Mouse (Mus musculus) liver, embryonic 14.5 days (tissue): ENCODE measurements around the gene Ccdc13. TPM values are rescaled to one million over a fixed set of nuclear protein-coding genes. Genes with fewer than 3 reads are reported as not detected.

Source experiments
- ATAC-seq: fragments of 200-750 bp; cut with Nextera tagmentation; 2 replicates; pipeline ENCODE4 v1.8.0; 2017; ENCODE audit warnings: moderate number of reproducible peaks, mild to moderate bottlenecking, moderate library complexity; ENCODE audit not compliant: insufficient read depth
- DNase-seq, 3 experiments: peaks; one replicate each; pipeline ENCODE4 v3.0.0-alpha.2; 2012 to 2013; ENCODE audit warnings: low read depth in 3 of 3, low spot score in 3 of 3
- H3K27ac ChIP-seq: fragments of 300-500 bp; sonication (generic); 2 replicates; pipeline ENCODE4 v1.5.1; 2014; ENCODE audit warnings: moderate library complexity, mild to moderate bottlenecking, control low read depth, inconsistent platforms
- H3K27me3 ChIP-seq: fragments of 300-500 bp; sonication (generic); 2 replicates; pipeline ENCODE4 v1.6.1; 2014; ENCODE audit warnings: mild to moderate bottlenecking, low read length, moderate library complexity; ENCODE audit not compliant: control insufficient read depth, insufficient read depth
- H3K36me3 ChIP-seq: fragments of 300-500 bp; sonication (generic); replicated peaks from 2 replicates; pipeline ENCODE4 v1.6.1; 2014; ENCODE audit warnings: low read depth; ENCODE audit not compliant: control insufficient read depth, insufficient read depth
- H3K4me1 ChIP-seq, 2 experiments: fragments of 200-500 bp in 1 of 2; fragments of 300-500 bp in 1 of 2; sonication (generic) in 1 of 2; replicated peaks; 2 replicates each; pipeline ENCODE4 v1.6.1; 2012 to 2014; ENCODE audit warnings: antibody characterized with exemption in 1 of 2, inconsistent platforms in 1 of 2, low read length in 1 of 2; ENCODE audit not compliant: control insufficient read depth in 2 of 2, insufficient read depth in 2 of 2
- H3K4me2 ChIP-seq: fragments of 300-500 bp; sonication (generic); 2 replicates; pipeline ENCODE4 v1.6.1; 2014; ENCODE audit warnings: low read depth, mild to moderate bottlenecking, control low read depth, moderate library complexity
- H3K4me3 ChIP-seq, 2 experiments: fragments of 200-500 bp in 1 of 2; fragments of 300-500 bp in 1 of 2; sonication (generic) in 1 of 2; 2 replicates each; pipeline ENCODE4 v1.5.1; 2012 to 2014; ENCODE audit warnings: low read depth in 2 of 2, low read length in 2 of 2, mild to moderate bottlenecking in 2 of 2, control low read depth in 1 of 2, inconsistent platforms in 1 of 2, moderate library complexity in 1 of 2; ENCODE audit not compliant: insufficient read depth in 1 of 2
- H3K9ac ChIP-seq: fragments of 300-500 bp; sonication (generic); replicated peaks from 2 replicates; pipeline ENCODE4 v1.6.1; 2014; ENCODE audit warnings: mild to moderate bottlenecking, control low read depth, moderate library complexity
- H3K9me3 ChIP-seq: fragments of 300-500 bp; sonication (generic); 2 replicates; pipeline ENCODE4 v1.6.1; 2016; ENCODE audit warnings: low read length, mixed read lengths; ENCODE audit not compliant: control insufficient read depth
- CTCF ChIP-seq: IDR thresholded peaks from 2 replicates; pipeline ENCODE4 v1.5.1; 2016; ENCODE audit warnings: antibody characterized with exemption, low read depth, control low read depth
- EP300 ChIP-seq: IDR thresholded peaks from 2 replicates; pipeline ENCODE4 v1.6.1; 2016; ENCODE audit warnings: antibody characterized with exemption, low read depth
- WGBS: fragments of 180-500 bp; shearing (Covaris S2); extraction: QIAGEN DNeasy Blood & Tissue Kit; methylation state at CpG from one replicate; pipeline ENCODE4 v1.1.7; 2014; ENCODE audit not compliant: insufficient replicate concordance; 5-methylcytosine and 5-hydroxymethylcytosine counted together
- polyA plus RNA-seq, 2 experiments: library from polyadenylated mRNA; depleted of rRNA in 1 of 2; stranded (reverse) in 1 of 2; unstranded in 1 of 2; fragments of >200 nt; fragmentation: Nextera tagmentation in 1 of 2; extraction: Ambion mirVana in 1 of 2; gene quantifications; 2 replicates each; pipeline versions ENCODE4 v1.2.1 to v1.2.3; 2012 to 2014

The Ccdc13 gene
- polyA plus RNA-seq, 2 experiments: not detected

DNA sequence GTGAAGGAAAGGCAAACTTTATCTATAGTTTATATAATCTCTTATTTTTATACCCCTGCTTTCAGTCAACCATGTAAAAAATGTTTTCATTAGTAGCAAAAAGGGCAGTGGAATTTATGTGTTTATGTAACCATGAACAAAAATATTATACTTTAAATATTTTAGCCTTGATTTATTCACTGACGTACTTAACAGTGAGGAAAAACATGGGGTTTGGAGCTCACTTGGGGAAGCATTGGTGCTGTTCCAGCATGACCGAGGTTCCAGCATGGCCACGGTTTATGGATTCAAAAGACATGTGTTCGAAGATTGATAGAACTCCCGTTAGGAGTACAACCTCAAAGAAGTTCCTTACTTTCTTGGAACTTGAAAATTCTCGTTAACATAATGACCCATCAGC is 29.0 kb upstream of the Ccdc13 start:
- H3K36me3 ChIP-seq: no peaks in the 10 kb centered on the region
- ATAC-seq: no peak
- TF ChIP-seq CTCF: no peak
- no peak for TF ChIP-seq EP300

DNA sequence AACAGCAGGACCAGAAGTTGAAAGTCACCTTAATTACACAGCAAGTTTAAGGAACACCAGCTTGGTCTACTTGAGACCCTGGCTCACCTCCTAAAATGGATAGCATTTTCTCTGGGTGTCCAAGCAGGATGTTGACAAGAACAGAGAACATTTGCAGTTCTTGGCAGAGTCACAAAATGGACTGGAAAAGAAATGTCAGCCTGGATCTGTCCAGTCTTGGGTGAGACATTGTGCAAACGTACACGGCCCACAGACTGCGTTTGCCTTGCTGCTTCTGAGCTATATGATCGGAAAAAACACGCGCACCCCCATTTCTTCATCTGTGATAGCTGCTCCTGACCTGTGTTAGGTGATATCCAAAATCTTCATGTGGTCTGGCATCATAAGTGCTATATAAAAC is 28.4 kb upstream of the Ccdc13 start:
- DNase-seq (no peak), ATAC-seq (no peak)
- Histone ChIP-seq H3K27me3 (no peaks in the 10 kb centered on the region), H3K4me2 (no peak overlapping the region), H3K9ac (no peak overlapping the region), H3K9me3 (no peaks in the 10 kb centered on the region), H3K27ac (no peak overlapping the region), H3K4me1 (no peaks in the 10 kb centered on the region), H3K4me3 (no peak overlapping the region), H3K36me3 (no peaks in the 10 kb centered on the region)
- 68% methylated on average over 6 of the region's 6 CpGs for WGBS
- TF ChIP-seq EP300 (no peak), CTCF (no peak)

More for the DNA sequence above, 29.0 kb upstream of the Ccdc13 start:
- Histone ChIP-seq H3K27ac (no peak overlapping the region), H3K27me3 (no peaks in the 10 kb centered on the region), H3K4me1 (no peaks in the 10 kb centered on the region), H3K4me3 (no peak overlapping the region), H3K9me3 (no peaks in the 10 kb centered on the region), H3K9ac (no peak overlapping the region), H3K4me2 (no peak overlapping the region)
- no peak for DNase-seq
- 59% methylated on average over 6 of the region's 6 CpGs for WGBS

DNA sequence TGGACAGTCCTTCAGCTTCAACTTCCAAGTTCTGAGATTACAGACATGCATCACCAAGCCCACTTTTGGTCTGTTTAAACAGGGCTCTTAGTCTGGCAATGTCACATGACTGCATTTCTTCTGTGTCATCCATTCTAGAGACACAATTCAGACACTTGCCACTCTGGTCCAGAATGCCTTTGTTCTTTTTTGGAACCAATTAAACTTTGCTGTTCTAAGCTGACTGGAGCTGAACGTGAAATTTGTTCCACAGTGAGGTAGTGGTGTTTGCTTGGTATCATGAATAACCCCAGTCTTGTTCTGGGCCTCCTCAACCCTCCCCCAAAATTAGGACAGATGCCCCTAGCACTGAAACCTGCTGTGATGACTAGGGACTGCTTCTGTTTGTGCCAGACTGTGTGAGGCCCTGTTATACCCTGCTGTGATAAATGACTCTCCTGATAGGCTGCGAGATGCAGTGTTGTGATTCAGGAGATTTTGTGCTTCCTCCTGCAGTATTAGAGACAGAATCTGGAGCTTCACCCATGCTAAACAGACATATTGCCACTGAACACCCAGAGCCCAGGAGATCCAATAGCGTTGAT is 26.3 kb upstream of the Ccdc13 start:
- H3K27me3 ChIP-seq: no peaks in the 10 kb centered on the region
- H3K9ac ChIP-seq: no peak overlapping the region
- no peaks in the 10 kb centered on the region for H3K4me1 ChIP-seq
- H3K4me3 ChIP-seq: no peak overlapping the region
- no peak overlapping the region for H3K27ac ChIP-seq
- H3K9me3 ChIP-seq: no peaks in the 10 kb centered on the region
- 38% methylated on average over 3 of the region's 3 CpGs for WGBS
- no peak for TF ChIP-seq EP300
- H3K4me2 ChIP-seq: no peak overlapping the region
- DNase-seq (no peak), ATAC-seq (no peak)
- H3K36me3 ChIP-seq: no peaks in the 10 kb centered on the region

DNA sequence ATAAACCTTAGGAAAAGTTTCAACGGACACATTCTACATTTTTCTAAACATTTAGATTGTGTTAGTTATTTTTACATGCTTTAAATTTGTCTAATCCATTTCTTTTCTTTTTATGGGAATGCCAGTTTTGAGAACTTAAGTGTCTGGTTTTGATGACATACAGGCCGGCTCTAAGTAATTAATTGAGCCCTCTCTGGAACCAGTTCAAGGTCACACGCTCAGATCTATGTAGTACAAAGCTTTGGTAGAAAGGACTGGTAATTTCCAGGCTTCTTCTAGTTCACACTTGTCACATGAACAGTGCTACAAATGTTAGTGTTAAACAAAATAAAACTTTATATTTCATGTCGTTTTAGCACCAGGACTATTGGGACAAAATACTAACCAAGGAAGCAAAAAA is 25.6 kb upstream of the Ccdc13 start:
- no peaks in the 10 kb centered on the region for H3K9me3 ChIP-seq
- H3K27me3 ChIP-seq: no peaks in the 10 kb centered on the region
- TF ChIP-seq EP300 (no peak), CTCF (no peak)
- H3K36me3 ChIP-seq: no peaks in the 10 kb centered on the region
- no peak overlapping the region for H3K27ac ChIP-seq
- 54% methylated on average over 4 of the region's 4 CpGs for WGBS
- DNase-seq (no peak), ATAC-seq (no peak)
- H3K9ac ChIP-seq: no peak overlapping the region
- no peak overlapping the region for H3K4me2 ChIP-seq
- no peaks in the 10 kb centered on the region for H3K4me1 ChIP-seq
- no peak overlapping the region for H3K4me3 ChIP-seq

DNA sequence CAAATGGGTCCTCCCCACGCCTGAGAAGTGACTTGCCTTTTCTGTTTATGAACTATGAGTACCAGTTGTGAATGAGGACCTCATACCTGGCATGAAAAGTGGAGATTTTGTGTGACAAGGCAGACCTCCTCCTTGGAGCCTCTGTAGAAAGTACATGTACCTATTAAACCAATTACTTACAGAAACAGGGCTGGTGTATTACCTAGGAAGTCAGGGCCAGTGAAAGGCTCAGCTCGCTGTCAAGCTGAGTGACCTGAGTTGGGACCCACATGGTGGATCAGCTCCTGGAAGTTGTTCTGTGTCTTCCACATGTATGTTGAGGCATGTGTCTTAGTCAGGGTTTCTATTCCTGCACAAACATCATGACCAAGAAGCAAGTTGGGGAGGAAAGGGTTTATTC is 21.7 kb upstream of the Ccdc13 start:
- H3K4me1 ChIP-seq: peaks cover 14 to 16% of the 10 kb centered on the region in 2 experiments
- H3K36me3 ChIP-seq: no peaks in the 10 kb centered on the region
- TF ChIP-seq CTCF (no peak), EP300 (no peak)
- no peak overlapping the region for H3K27ac ChIP-seq
- no peak overlapping the region for H3K4me3 ChIP-seq
- ATAC-seq: no peak
- WGBS: 63% methylated on average over 2 of the region's 2 CpGs
- no peaks in the 10 kb centered on the region for H3K9me3 ChIP-seq
- no peak for DNase-seq
- no peak overlapping the region for H3K9ac ChIP-seq
- H3K4me2 ChIP-seq: no peak overlapping the region
- no peaks in the 10 kb centered on the region for H3K27me3 ChIP-seq
